Mouse (Mus musculus): Measurements from ENCODE around the gene Klf12. TPM values are rescaled to one million over a fixed set of nuclear protein-coding genes. Genes with fewer than 3 reads are reported as not detected.

The Klf12 gene
- total and polyA plus RNA-seq, 3 experiments: 3.3 to 9.7 (median 8.6) TPM

- Histone ChIP-seq H3K27ac (ENCODE audit: insufficient read depth, low read depth) (no peak overlapping the region), H3K4me3 (replicated peaks in 1 of 3; ENCODE audit: low read depth in 2 of 3, low read length in 2 of 3, poor library complexity in 1 of 3) (no peak overlapping the region), H3K27me3 (replicated peaks) (no peaks in the 10 kb centered on the region), H3K79me2 (replicated peaks; ENCODE audit: control insufficient read depth, extremely low read depth, insufficient read depth, poor library complexity, severe bottlenecking) (no peaks in the 10 kb centered on the region), H3K9me3 (replicated peaks; ENCODE audit: low read length) (no peaks in the 10 kb centered on the region), H3K4me2 (ENCODE audit: insufficient read depth, low read depth, poor library complexity, severe bottlenecking) (no peak overlapping the region; the same call in 1 of the 2 replicates), H3K9ac (ENCODE audit: insufficient read depth, low read depth) (peak overlapping the region; percentile 39; the same call in 1 of the 2 replicates), H3K36me3 (replicated peaks in 1 of 2; ENCODE audit: control insufficient read depth in 1 of 2, insufficient read depth in 1 of 2, low read length in 1 of 2) (peaks cover 0 to 3% of the 10 kb centered on the region in 2 experiments), H3K4me1 (ENCODE audit: control insufficient read depth in 1 of 2, insufficient read depth in 2 of 2) (peaks cover 20% of the 10 kb centered on the region in 2 experiments)
- DNase-seq (ENCODE audit: extremely low read depth): no peak
- dilution Hi-C loops (cut with MboI; ENCODE audit: extremely low pct_ligation_motif_present, extremely low pct_unique_long_range_greater_than_20kb, low sequenced_read_pairs): no loop called here
- TF ChIP-seq ZNF384 (IDR thresholded peaks at IDR 0.05; ENCODE audit: low read depth, low read length) (no peak), MAZ (IDR thresholded peaks at IDR 0.05; ENCODE audit: low read depth, low read length) (no peak), ZC3H11A (IDR thresholded peaks at IDR 0.05; ENCODE audit: low read depth, low read length) (no peak), PAX5 (IDR thresholded peaks at IDR 0.05; ENCODE audit: low read length) (no peak), ZMIZ1 (IDR thresholded peaks at IDR 0.05; ENCODE audit: low read depth, low read length) (no peak), USF2 (conservative IDR thresholded peaks at IDR 0.05; ENCODE audit: low read depth, low read length) (no peak), CHD1 (IDR thresholded peaks at IDR 0.05; ENCODE audit: low read depth, low read length) (no peak), RAD21 (IDR thresholded peaks at IDR 0.05; ENCODE audit: low read depth, low read length) (no peak), MYC (IDR thresholded peaks at IDR 0.05; ENCODE audit: low read depth, low read length) (no peak), TBP (conservative IDR thresholded peaks at IDR 0.05; ENCODE audit: low read depth, low read length) (no peak), CHD2 (IDR thresholded peaks at IDR 0.05; ENCODE audit: low read length) (no peak), E2F4 (IDR thresholded peaks at IDR 0.05; ENCODE audit: insufficient replicate concordance, low read depth, low read length) (no peak), MEF2A (IDR thresholded peaks at IDR 0.05; ENCODE audit: borderline replicate concordance, low read depth, low read length) (no peak), ETS1 (conservative IDR thresholded peaks at IDR 0.05; ENCODE audit: low read depth, low read length) (no peak), POLR2A (IDR thresholded peaks at IDR 0.05; ENCODE audit: low read depth, low read length) (no peak), SIN3A (IDR thresholded peaks at IDR 0.05; ENCODE audit: low read length) (no peak)
- in situ Hi-C loops (cut with MboI; ENCODE audit: low pct_ligation_motif_present, low pct_unique_long_range_greater_than_20kb, low sequenced_read_pairs): loop anchor here (25.0 kb wide), 2 partner anchors 238 to 262 kb away; no protein-coding TSS in a partner anchor
Measured at GRCm38 (mm10) chr14:100200058-100200688, 84.3 kb downstream of the Klf12 start.

DNA sequence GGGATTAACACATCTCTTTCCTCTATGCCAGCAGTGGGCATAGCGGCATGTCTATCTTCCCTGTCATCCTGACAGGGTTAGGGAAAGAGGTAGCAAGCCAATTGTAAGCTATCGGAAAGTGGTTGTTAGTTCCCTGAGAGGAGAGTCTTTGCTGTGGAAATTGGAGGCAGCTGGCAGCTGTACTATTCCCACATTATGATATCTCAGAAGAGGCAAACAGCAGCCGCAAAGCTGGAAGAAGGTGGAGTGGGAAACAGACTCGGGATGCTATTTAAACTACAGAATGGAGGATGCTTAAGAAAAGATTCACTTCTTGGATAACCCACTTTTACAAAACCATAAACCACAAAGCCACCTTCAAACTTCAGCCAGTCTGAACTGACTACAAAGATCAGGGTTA lies 85.8 kb downstream of the Klf12 start:
- dilution Hi-C loops (cut with MboI; ENCODE audit: extremely low pct_ligation_motif_present, extremely low pct_unique_long_range_greater_than_20kb, low sequenced_read_pairs): no loop called here
- Histone ChIP-seq H3K27me3 (replicated peaks) (no peaks in the 10 kb centered on the region), H3K4me2 (ENCODE audit: insufficient read depth, low read depth, poor library complexity, severe bottlenecking) (no peak overlapping the region), H3K36me3 (replicated peaks in 1 of 2; ENCODE audit: control insufficient read depth in 1 of 2, insufficient read depth in 1 of 2, low read length in 1 of 2) (peaks cover 0 to 3% of the 10 kb centered on the region in 2 experiments), H3K79me2 (replicated peaks; ENCODE audit: control insufficient read depth, extremely low read depth, insufficient read depth, poor library complexity, severe bottlenecking) (no peaks in the 10 kb centered on the region), H3K27ac (ENCODE audit: insufficient read depth, low read depth) (no peak overlapping the region), H3K9ac (ENCODE audit: insufficient read depth, low read depth) (no peak overlapping the region), H3K4me1 (ENCODE audit: control insufficient read depth in 1 of 2, insufficient read depth in 2 of 2) (peaks cover 19 to 20% of the 10 kb centered on the region in 2 experiments), H3K9me3 (replicated peaks; ENCODE audit: low read length) (no peaks in the 10 kb centered on the region), H3K4me3 (replicated peaks in 1 of 3; ENCODE audit: low read depth in 2 of 3, low read length in 2 of 3, poor library complexity in 1 of 3) (no peak overlapping the region)
- no peak for DNase-seq (ENCODE audit: extremely low read depth)
- in situ Hi-C loops (cut with MboI; ENCODE audit: low pct_ligation_motif_present, low pct_unique_long_range_greater_than_20kb, low sequenced_read_pairs): no loop called here
- TF ChIP-seq RAD21 (IDR thresholded peaks at IDR 0.05; ENCODE audit: low read depth, low read length) (no peak), IRF4 (IDR thresholded peaks at IDR 0.05; ENCODE audit: low read depth, low read length) (no peak), RCOR1 (conservative IDR thresholded peaks at IDR 0.05; ENCODE audit: low read depth, low read length) (no peak), SMC3 (IDR thresholded peaks at IDR 0.05; ENCODE audit: low read depth, low read length) (no peak), POLR2A (IDR thresholded peaks at IDR 0.05; ENCODE audit: low read depth, low read length) (no peak), ZMIZ1 (IDR thresholded peaks at IDR 0.05; ENCODE audit: low read depth, low read length) (no peak), ELF1 (IDR thresholded peaks at IDR 0.05; ENCODE audit: low read depth, low read length) (no peak), CTCF (conservative IDR thresholded peaks at IDR 0.05 in 1 of 2, IDR thresholded peaks at IDR 0.05 in 1 of 2; ENCODE audit: low read depth in 2 of 2, low read length in 2 of 2) (no peak)

Measured in CH12.LX (cell line).